Mouse (Mus musculus): ENCODE results near the gene Vsir.

The Vsir gene

GRCm38 (mm10) chr10:60353241-60354002 is 6.8 kb downstream of the Vsir start:
- no peak for DNase-seq (ENCODE audit: extremely low read depth, low read depth, low spot score)

GRCm38 (mm10) chr10:60354003-60354325 is 7.3 kb downstream of the Vsir start:
- DNase-seq (ENCODE audit: extremely low read depth, low read depth, low spot score): no peak

GRCm38 (mm10) chr10:60354881-60355677 is 8.4 kb downstream of the Vsir start:
- DNase-seq (ENCODE audit: extremely low read depth, low read depth, low spot score): peak; percentile 83

GRCm38 (mm10) chr10:60357441-60357840 is 10.8 kb downstream of the Vsir start:
- no peak for DNase-seq (ENCODE audit: extremely low read depth, low read depth, low spot score)

- no peak for DNase-seq (ENCODE audit: extremely low read depth, low read depth, low spot score)
Measured at GRCm38 (mm10) chr10:60357901-60358300, 11.2 kb downstream of the Vsir start.

GRCm38 (mm10) chr10:60358776-60359175 is 12.1 kb downstream of the Vsir start:
- DNase-seq (ENCODE audit: extremely low read depth, low read depth, low spot score): no peak

GRCm38 (mm10) chr10:60361615-60362309 is 15.1 kb downstream of the Vsir start:
- DNase-seq (ENCODE audit: extremely low read depth, low read depth, low spot score): no peak

GRCm38 (mm10) chr10:60362310-60362628 is 15.6 kb downstream of the Vsir start:
- no peak for DNase-seq (ENCODE audit: extremely low read depth, low read depth, low spot score)

GRCm38 (mm10) chr10:60363426-60363825 is 16.8 kb downstream of the Vsir start:
- no peak for DNase-seq (ENCODE audit: extremely low read depth, low read depth, low spot score)

- DNase-seq (ENCODE audit: extremely low read depth, low read depth, low spot score): no peak
Measured at GRCm38 (mm10) chr10:60367145-60367544, 20.5 kb downstream of the Vsir start.

- no peak for DNase-seq (ENCODE audit: extremely low read depth, low read depth, low spot score)
Measured at GRCm38 (mm10) chr10:60367904-60368303, 21.3 kb downstream of the Vsir start.

- no peak for DNase-seq (ENCODE audit: extremely low read depth, low read depth, low spot score)
Measured at GRCm38 (mm10) chr10:60369405-60369804, 22.8 kb downstream of the Vsir start.

GRCm38 (mm10) chr10:60370098-60370497 is 23.4 kb downstream of the Vsir start:
- no peak for DNase-seq (ENCODE audit: extremely low read depth, low read depth, low spot score)

GRCm38 (mm10) chr10:60370601-60371061 is 24.0 kb downstream of the Vsir start:
- DNase-seq (ENCODE audit: extremely low read depth, low read depth, low spot score): no peak

GRCm38 (mm10) chr10:60371596-60372386 is 25.1 kb downstream of the Vsir start:
- DNase-seq (ENCODE audit: extremely low read depth, low read depth, low spot score): no peak

GRCm38 (mm10) chr10:60373543-60373936 is 26.9 kb downstream of the Vsir start:
- no peak for DNase-seq (ENCODE audit: extremely low read depth, low read depth, low spot score)

- no peak for DNase-seq (ENCODE audit: extremely low read depth, low read depth, low spot score)
Measured at GRCm38 (mm10) chr10:60373937-60374578, 27.4 kb downstream of the Vsir start.

- DNase-seq (ENCODE audit: extremely low read depth, low read depth, low spot score): no peak
Measured at GRCm38 (mm10) chr10:60376704-60377103, 30.1 kb downstream of the Vsir start.

- DNase-seq (ENCODE audit: extremely low read depth, low read depth, low spot score): no peak
Measured at GRCm38 (mm10) chr10:60379419-60379957, 32.8 kb downstream of the Vsir start.

- DNase-seq (ENCODE audit: extremely low read depth, low read depth, low spot score): no peak
Measured at GRCm38 (mm10) chr10:60380229-60380628, 33.6 kb downstream of the Vsir start.
